Mouse (Mus musculus) cerebellum, postnatal 4 days (tissue): Measurements from ENCODE around the gene Il31ra.

Experiments
- DNase-seq, 2 experiments: peaks; one replicate each; pipeline ENCODE4 v3.0.0; 2022; ENCODE audit warnings: low spot score in 2 of 2, mixed read lengths in 1 of 2

Il31ra gene

DNA sequence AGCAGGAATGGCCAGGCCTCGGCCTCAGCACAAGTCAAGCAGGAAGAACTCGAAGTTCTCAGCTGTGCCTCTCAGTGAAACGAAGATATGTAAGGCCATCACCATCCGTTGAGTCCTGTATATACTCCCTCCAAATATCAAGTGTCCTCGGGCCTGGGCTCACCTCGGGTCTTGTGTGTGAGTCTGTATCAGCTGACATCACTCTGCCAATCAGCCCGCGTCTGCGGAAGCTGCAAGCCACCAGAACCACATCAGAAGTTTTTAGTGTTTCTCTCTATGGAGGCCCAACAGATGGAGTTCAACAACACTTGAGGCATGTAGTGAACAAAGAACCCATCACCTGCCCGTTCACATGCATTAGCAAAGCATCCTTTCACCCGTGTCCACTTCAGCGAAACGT is 86.5 kb downstream of the Il31ra start:
- no peak for DNase-seq

DNA sequence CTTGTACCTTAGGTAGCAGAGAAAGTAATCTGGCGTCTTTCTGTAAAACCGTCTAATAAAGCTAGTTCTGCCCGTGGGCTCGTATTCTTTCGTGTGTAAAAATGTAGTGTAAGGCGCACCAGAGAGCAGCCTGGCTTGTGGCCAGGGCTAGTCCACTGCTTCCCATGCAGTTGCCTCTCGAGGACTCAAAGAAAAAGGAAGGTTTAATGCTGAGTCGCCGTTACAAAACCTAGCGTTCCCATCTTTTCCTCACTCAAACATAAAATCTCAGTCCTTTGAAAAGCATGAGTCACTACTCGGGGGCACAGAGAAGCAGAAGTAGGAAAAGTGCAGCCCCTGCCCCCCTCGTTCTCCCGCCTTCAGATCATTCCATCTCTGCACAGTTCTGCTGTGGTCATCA is 87.4 kb downstream of the Il31ra start:
- no peak for DNase-seq

DNA sequence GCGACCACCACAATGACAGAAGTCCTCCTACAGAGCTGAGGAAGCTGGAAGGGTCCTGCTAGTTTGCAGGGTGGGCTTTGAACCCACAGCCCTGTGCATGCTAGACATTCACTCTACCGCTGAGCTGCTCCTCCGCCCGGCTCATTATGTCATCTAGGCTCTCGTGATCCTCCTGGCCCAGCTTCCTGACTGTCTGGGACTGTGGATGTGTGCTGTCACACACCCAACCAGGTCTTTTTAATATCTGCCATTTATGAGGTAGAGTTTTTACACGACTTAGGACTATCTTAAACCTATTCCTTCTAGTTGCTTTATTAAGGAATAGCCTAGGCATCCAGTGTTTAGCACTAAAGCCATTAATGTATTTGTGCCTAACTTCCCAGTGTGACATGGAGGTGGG is 88.7 kb downstream of the Il31ra start:
- no peak for DNase-seq

GRCm38 (mm10) chr13:112503846-112504245 is 90.3 kb downstream of the Il31ra start:
- DNase-seq = no peak

DNA sequence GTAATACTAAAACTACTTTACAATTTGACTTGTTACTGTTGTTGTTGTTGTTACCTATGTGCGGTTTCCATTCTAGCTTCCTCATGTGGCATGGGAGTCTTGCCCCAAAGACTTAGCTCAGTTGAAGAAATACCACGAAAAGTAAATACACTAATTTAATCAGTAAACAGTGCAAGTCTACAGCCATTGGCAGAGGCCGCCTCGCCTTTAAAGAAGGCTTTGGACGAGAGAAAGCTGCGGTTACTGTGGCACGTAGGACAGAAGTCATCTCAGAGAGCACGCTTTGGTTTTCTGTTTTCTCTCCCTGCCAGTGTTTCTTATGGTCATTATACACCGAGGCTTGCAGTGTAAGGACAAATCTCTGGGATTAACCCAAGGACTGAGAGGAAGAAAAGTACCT is 93.7 kb downstream of the Il31ra start:
- no peak for DNase-seq

DNA sequence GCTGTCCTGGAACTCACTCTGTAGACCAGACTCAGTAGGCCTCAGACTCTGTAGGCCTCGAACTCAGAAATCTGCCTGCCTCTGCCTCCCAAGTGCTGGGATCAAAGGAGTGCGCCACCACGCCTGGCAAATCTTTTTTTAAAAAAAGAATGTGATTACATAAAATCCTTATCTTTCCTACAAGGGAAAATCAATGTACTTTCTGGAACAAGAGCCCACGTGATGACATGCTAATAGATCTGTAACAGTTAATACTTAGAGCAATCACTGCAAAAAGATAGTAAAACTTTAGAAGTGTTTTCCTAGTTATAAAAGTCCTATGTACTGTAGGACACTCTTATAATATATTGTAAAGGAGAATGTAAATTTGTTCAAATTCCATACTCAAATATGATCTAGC is 94.1 kb downstream of the Il31ra start:
- DNase-seq = no peak

DNA sequence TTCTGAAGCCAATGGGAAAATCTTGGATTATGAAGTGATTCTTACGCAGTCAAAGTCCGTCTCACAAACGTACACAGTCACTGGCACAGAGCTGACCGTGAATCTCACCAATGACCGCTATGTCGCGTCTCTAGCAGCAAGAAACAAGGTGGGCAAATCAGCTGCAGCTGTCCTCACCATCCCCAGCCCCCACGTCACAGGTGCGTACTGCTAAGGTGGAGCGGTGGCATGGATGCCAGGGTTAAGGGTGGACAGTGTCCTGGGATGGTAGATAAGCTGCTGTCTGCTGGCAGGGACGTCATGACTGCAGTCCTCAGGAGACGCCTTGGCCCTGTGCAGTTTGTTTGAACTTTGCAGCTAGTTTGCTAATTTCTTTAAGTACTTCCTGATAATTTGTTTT is 99.6 kb downstream of the Il31ra start:
- no peak for DNase-seq

GRCm38 (mm10) chr13:112492285-112492678 is 101.9 kb downstream of the Il31ra start:
- no peak for DNase-seq

DNA sequence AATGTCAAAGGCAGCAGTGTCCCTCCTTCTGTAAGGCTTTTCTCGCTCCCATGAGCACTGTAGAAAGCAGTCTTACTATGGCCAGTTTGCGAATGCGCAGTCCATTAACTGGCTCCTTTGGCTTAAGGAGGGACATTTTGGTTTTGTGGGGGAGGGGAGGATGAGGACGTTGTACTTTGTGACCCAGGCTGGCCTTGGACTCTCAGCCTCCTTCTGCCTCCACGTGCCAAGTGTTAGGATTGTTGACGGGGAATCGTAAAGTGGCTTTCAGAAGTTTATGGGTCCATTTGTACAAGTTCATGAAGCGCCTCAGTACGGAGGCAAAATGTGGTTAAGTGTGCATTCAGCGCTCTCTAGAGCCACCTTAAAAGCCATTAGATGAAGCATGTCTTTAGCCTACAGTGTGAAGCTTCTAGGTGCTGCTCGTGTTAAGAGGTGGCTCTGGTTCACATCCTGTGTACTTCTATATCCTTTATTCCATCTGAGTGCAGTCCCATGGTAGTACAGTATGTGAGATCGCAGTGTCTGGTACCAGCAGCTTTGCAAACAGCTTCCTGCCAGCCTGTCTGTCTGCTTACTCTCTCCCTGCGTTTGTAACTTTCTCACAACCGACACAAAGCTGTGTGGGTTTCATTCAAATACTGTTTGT is 102.4 kb downstream of the Il31ra start:
- DNase-seq = no peak

GRCm38 (mm10) chr13:112490036-112490435 is 104.1 kb downstream of the Il31ra start:
- DNase-seq = no peak

- no peak for DNase-seq
These were observed 107.5 kb downstream of the Il31ra start for GRCm38 (mm10) chr13:112486676-112487075.

GRCm38 (mm10) chr13:112486236-112486635 is 107.9 kb downstream of the Il31ra start:
- DNase-seq = no peak

GRCm38 (mm10) chr13:112483015-112483414 is 111.1 kb downstream of the Il31ra start:
- DNase-seq = no peak

- DNase-seq = no peak
These were observed 111.6 kb downstream of the Il31ra start for GRCm38 (mm10) chr13:112482525-112482924.

DNA sequence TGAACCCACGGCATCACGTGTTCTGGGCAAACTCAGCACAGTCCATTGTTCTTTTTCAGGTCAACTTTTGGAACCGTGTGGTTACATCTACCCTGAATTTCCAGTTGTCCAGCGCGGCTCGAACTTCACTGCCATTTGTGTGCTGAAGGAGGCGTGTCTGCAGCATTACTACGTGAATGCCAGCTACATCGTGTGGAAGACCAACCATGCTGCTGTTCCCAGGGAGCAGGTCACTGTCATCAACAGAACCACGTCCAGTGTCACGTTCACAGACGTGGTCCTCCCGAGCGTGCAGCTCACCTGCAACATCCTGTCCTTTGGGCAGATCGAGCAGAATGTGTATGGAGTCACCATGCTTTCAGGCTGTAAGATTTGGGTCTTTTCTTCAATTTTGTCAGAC is 114.2 kb downstream of the Il31ra start:
- no peak for DNase-seq

GRCm38 (mm10) chr13:112479032-112479431 is 115.1 kb downstream of the Il31ra start:
- DNase-seq = no peak

DNA sequence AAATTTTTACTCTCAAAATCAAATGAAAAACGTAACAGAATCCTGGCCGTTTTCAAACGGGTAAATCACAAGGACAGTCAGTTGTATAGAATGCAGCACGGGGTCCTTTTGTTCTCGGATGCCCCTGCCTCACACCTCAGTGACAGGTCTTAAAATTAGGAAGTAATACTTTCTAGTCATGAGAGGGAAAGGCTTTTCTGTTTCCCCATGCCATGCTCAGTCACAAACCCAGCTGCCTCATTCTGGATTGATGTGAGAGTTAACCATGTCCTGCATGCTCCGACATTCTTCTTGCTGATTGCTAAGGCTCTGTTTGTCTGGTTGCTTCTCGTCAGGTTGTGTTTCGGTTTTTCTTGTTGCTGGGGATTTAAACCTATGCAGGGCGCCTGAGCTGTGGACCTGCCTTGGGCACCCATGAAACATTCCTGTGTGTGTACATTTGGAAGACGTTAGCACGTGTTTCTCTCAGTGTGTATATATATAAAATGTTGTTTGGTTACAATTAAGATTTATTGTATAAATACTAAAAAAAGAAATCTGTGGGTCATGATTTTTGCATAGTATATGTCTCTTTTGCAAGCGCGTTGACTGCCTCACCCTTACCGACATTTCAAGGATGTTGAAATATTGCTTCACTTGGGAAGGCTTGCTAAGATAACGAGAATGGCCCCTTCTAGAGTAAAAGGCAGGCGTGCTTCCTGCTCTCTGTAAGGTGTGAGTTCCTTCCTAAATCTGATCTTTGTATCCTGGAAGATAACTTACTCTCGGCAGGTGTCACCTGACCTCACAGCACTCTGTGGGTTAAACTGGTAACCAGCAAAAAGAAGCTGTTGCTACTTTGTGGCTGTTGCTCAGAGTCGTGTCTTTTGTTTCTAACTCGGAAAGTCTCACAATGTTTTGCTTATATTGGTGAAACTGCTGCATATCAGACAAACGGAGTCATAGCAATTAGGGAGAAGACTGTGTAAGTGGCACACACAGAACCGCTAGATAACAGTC is 120.1 kb downstream of the Il31ra start:
- no peak for DNase-seq

DNA sequence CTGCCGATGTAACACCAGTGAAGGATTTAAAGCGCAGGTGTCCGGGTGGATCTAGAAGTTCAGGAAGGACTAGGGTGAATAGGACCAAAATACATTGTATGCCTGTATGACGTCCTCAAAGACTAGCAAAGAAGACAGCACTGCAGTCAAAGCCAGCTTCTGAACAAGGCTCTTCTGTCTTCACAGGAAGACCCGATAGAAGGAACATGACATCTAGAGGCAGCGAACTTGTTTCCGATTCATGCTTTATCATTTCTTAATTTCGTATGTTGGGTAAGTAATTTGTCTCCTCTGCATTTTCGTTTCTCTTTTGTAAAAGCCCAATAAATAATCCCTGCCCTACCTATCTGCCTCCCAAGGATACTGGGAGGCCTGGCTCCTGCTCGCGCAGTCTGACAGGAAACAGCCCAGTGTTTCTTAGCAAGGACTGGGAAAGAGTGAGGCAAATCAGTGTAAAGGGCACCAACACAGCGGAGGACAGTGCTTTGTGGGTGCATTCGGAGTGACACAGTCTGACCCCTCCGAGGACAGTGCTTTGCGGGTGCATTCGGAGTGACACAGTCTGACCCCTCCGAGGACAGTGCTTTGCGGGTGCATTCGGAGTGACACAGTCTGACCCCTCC is 121.6 kb downstream of the Il31ra start:
- no peak for DNase-seq

- no peak for DNase-seq
These were observed 123.0 kb downstream of the Il31ra start for GRCm38 (mm10) chr13:112471201-112471600.
